Mouse (Mus musculus) heart, adult 8-10 months (tissue): ENCODE data around the gene Cldnd2. TPM values are rescaled to one million over a fixed set of nuclear protein-coding genes. Genes with fewer than 3 reads are reported as not detected.
"Not testable (repeated sequence)": the region's sequence is repeated elsewhere in the genome, so short reads cannot be mapped to it uniquely, and the experiment has no call there.

Experiments used
- DNase-seq: peaks from one replicate; pipeline ENCODE4 v3.0.0; 2022; ENCODE audit warnings: low spot score
- total RNA-seq, 4 experiments: library from RNA; stranded (reverse); gene quantifications; 2 replicates each; pipeline ENCODE4 v1.2.4; 2022

Gene Cldnd2
- not detected for total RNA-seq

DNA sequence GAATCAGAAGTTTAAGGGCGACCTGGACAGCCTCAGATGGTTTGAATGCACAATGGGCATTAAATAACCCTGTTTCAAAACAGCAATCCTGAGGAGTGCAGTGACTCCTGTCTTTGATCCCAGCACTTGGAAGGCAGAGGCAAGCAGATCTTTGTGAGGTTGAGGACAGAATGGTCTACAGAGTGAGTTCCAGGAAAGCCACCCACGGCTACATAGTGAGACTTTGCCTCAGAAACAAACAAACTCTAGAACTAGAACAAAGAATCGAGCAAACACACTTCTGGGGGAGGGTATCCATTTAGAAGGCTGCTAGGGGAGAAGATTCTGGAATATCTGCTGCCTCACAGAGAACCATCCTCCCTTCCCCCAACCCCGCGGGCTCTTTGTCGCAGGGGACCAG, at the start of gene Cldnd2:
Gene Cldnd2, plus strand, starts transcription at position 301 of the 400 bp plus-strand sequence.
- DNase-seq: no peak

DNA sequence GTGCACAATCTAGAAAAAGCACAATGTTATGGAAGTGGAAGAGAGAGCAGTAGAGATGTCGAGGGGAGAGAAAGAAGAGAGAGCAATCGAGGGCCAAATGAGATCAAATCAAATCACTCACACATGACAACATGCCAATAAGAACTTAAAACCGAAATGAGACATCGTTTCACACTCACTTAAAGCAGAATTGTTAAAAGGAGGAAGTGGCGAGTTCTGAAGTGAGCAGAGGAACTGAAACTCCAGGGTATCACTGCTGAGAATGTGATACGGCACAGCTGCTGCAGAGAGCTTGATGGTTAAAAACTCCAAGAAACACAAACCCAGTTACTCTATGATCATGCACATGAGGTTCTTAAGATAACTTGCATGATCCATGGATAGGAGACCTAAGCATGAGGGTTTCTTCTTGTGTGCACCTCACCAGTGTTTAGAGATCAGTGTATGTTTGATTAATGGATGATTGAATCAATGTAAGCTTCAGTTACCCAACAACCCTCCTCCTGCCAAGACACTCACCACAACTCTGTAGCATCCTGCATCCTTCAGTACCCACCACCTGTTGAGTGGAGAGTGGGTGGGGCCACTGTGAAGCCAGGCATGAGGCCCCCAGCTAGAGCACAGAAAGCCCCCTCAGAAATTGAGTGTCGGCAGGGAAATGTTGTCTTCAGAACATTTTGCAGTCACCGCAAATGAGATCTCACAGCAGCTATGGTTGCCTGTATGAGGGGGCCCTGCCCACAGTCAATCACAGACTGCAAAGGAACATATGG, 48.0 kb upstream of the Cldnd2 start:
- peak; percentile 13 for DNase-seq

DNA sequence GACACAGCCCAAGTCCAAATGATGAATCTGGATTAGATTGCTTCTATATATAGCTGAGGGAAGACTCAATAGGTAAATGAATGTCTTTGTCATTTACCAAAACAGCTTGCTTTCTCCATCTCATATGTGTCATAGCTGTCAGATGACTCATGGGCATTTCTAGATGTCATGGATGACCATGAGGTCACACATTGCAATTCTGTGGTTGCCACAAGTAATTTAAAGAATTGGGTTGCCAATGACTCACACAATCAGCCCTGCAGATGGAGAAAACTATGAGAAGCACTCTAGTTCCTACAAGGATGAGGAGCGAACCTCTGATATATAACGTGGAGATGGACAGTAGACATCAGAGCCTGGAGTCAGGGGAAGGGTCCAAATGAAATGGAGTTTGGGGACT, 41.1 kb upstream of the Cldnd2 start:
- DNase-seq: no peak

DNA sequence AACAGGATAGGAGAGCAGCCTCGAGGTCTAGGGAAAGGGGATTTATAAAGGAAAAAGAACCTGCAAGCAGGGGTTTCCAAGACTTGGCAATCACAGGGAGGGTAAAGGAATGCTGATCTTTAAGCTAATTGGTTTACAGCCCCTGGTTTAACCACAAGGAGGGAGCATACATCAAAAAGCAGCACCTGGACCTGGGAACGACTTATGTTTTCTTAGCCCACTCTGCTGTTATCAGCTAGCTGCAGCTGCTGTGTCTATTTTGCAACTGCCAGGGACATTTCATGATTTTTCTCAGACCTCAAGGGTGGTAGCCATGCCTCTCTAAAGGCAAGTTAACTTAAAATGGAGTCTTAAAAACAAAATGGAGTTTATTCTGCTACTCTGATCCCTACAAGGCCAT, 37.9 kb upstream of the Cldnd2 start:
- DNase-seq: no peak

DNA sequence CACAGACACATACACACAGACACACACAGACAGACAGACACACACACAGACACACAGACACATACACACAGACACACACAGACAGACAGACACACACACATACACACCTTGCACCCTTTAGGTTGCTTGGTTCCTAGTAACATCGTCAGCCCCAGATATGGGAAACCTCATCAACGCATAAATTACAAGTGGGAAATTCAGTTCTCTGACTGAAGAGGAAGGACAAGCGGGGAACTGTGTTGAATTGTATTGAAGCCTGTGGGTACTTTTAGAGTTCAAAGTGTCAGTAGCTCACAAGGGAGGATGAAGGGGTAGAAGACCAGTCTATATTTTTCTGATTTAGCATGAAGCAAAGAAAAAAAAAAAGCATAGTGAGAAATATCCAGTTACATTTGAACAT, 33.0 kb upstream of the Cldnd2 start:
- DNase-seq: no peak

DNA sequence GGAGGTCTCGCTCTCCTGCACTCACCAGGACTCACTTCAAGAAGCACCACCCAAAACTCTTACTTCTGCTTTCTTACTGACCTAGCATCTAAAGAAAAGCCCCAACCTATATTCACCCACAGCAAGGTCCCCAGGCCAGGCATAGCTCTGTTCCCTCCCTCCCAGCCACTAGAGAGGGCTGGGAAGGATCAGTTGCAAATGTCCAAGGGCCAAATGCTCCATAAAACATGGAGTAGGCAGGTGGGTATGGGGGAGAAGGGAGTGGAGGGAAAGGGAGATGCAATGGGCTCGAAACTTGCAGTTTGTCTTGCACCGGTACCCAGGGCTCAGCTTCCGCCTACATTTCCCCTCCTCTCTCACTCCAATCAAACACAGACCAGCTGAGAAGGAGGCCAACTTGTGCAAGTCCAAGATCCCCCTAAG, 32.4 kb upstream of the Cldnd2 start, which contains the start of gene Siglecg:
Gene Siglecg, plus strand, starts transcription at position 74 of the 423 bp plus-strand sequence.
- DNase-seq: no peak

DNA sequence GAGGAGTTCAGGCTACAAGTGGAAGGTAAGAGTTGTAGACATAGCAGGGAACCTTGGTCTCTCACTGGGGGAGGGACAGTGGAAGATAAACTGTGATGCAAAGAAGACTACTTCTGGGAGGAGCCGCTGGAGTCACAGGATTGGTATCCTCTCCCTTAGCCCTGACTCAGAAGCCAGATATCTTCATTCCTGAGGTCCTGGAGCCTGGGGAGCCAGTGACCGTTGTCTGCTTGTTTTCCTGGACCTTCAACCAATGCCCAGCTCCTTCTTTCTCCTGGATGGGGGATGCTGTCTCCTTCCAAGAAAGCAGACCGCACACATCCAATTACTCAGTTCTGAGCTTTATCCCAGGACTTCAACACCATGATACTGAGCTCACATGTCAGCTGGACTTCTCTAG, 31.5 kb upstream of the Cldnd2 start:
- no peak for DNase-seq

DNA sequence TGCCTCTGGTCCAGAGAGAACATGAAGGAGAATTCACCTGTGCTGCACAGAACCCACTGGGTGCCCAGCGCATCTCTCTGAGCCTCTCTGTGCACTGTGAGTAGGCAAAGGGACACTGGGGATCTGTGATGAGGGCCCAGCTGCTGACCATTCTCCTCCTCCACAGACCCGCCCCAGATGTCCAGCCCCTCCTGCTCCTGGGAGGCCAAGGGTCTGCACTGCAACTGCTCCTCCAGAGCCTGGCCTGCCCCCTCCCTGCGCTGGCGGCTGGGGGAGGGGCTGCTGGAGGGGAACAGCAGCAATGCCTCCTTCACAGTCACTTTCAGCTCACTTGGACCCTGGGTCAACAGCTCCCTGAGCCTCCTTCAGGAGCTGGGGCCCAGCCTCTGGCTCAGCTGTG, 28.9 kb upstream of the Cldnd2 start:
- not testable (repeated sequence) for DNase-seq

DNA sequence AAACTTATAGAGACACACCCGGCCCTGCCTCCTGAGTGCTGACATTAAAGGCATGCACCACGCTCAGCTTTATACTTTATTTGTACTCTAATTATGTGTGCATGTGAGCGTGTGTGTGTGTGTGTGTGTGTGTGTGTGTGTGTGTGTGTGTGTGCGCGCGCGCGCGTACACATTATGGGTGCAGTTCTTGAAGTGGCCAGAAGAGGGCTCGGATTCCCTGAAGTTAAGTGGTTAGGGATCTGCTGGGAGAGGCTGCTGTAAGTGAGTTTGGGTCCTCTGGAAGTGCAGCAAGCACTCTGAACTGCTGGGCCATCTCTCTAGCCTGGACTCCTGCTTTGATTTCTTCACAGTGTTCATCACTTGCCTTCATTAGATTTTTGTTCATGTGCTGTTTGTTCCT, 23.3 kb upstream of the Cldnd2 start:
- no peak for DNase-seq

DNA sequence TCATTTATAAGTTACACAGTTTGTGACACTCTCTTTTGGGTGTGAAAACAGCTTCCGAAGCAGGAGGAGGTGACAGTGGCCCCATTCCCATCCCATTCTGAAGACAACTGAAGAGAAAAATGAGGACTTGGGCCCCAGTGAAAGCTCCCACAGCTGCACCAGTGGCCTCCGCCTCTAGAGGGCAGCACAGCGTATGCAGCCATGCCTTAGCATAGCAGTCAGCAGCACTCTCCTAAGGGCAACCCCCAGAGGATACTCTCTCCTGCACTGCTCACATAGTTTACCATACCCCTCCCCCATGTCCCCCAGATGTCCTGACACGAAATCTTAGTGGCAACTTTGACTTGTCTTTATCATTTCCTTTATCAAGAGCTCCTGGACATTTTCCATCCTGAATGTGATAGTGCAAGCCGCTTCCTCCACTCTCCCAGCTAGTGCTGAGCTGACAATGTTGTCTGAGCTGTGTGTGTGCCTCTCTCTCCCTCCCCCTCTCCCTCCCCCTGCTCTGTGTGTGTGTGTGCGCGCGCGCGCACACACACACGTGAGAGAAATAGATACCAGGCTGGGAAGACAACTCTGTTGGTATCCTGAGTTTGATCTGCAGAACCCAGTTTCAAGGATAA, 17.5 kb upstream of the Cldnd2 start:
- peak; percentile 79 for DNase-seq

DNA sequence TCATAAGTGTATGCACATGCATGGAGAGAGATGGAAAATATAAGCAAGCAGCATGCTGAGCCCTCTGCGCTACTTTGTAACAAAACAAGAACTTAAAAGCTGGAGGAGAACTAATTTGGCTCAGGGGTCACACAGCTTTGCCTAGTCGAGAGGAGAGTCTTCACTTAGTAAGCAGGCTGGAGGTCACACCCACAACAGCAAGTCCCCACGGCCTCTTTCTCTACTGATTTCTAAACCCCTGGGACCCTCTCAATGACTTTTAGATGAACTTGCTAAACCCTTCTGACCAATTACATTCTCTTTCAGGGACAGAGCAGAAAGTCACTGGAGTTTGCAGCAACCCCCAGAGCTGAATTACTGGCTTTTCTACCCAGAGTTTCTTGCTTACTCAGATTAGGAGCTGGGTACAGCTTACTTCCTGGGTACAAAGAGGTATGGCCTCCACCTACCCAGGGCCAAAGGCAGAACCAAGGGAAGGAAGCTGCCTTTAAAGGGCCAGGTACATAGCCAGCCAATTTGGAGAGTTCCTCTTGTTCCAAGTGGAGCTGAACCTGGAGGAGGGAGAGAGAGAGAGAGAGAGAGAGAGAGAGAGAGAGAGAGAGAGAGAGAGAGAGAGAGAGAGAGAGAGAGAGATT, 16.5 kb upstream of the Cldnd2 start:
- no peak for DNase-seq

DNA sequence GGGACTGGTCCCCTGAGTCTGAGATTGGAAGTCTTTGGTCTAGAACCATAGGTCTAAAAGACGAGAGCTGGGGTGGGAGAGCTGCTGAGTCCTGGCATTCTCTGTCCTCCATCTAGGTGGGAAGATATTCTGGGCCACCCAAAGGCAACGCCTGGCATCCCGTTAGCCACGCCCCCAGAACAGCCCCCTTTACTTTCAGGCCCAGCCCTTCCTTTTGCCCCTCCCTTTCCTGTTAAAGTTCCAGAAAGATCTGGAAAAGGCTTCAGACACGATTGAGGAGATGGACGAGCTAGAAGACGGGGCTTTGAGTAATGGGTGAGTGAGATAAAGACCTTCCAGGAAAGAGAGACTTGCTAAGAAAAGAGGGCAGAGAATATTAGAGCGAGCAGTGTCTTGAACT, 13.2 kb upstream of the Cldnd2 start, which contains the start of gene Lim2:
Gene Lim2, plus strand, starts transcription at position 265 of the 400 bp plus-strand sequence.
- DNase-seq: no peak

DNA sequence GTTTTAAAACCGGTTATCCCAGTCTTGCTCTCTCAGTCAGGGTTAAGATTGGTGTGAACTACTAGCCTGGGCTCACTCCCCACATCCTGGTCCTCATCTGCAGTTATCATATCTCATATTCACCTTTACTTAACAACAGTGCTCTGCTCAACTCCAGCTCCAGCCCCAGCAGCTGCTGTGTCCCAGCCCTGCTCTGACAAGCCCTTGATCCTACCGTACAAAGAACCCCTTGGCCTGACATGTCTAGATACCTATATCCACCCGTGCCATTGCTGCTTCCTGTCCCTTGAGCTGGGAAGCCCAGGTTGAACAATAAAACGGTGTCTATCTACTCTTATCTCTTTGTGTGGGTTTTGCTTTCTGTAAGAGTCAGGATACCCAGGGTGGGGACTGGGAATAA, 11.1 kb upstream of the Cldnd2 start:
- no peak for DNase-seq

DNA sequence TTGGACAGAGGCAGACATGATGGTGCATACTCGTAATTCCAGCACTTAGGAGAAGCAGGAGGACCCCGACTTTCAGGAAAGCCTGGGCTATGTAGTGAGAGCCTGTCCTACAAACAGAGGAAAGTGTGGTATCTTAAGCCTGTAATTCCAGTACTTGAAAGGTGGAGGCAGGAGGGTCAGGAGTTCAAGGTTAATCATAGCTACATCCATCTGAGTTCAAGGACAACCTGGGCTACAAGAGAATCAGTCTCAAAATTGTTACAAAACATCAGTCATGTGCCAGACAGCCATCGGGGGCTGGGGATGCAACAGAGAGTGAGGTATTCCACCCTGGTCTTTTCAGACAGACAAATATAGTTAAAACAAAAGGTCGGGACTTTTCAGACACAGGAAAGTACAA, 7.7 kb upstream of the Cldnd2 start:
- no peak for DNase-seq

DNA sequence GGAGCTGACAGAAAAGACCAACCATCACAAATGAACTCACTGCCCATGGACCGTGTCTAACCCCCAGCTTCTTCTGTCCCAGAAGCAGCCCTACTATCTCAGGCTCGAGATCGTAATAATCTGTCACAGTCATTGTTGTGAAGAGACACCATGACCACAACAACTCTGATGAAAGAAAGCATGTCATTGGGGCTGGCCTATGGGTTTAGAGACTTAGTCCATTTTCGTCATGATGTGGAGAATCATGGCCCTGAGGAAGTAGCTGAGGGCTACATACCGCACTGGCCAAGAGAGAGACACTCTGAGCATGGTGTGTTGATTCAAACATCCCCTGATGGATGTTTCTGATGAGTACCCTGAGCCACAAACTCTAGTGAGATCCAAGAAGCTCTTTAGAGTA, 5.9 kb upstream of the Cldnd2 start:
- no peak for DNase-seq

DNA sequence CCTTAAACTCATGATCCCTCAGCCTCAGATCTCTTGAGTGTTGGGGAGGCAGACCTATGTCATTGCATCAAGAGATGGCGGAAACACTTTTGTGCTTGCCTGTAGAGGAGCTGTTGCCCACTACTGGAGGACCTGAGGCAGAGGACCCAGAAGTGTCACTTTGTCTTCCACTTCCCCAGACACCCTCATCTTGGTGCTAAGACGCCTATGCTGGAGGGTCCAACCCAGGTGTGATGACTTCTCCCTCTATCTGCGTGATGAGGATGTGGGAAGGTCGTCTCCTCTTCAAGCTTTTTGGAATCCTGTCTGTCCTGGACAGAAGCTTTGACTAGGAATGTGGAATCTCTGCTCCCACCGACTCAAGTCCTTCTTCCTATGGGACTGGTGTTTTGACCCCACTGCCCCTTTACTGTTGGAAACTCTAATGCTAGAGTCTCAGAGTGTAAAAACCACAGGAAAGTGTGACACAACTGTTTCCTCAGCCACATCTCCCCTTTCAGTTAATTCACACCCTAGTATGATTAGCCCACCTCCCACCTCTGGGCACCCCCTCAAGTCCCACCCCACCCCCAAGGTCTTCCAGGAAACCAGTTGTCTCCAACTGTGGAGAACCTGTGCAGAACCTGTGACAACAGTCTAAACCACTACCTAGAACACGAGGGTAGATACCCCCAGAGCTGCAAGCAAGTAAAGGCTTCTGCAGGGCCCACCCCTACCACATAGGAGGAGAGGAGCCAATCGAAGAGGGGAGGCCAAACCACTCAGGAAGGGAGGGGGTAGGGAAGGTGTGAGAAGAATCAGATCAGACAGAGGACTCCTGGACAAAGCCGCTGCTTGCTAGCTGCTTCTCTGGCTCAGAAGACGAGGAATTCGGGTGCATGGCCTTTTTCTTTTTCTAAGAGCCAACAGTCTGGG, 4.0 kb upstream of the Cldnd2 start, which contains the start of gene Nkg7:
Gene Nkg7, plus strand, starts transcription at position 733 of the 915 bp plus-strand sequence.
- no peak for DNase-seq

DNA sequence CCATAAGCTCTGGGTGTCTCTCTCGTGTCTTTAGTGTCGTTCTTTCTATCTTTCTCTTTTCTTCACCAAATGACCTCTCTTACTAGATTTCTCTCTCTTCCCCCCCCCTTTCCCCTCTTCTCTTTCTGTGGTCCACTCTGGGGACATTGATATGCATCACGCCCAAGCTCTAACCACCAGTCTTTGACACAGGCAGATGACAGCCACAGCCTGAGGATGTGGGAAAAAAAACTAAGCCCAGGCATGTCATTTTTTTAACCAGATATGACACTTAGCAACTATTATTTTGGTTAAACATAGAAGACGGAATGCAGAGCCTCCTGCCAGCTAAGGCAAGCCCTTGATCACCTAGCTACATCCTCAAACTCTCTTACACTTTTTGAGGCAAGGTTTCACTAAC, 2.0 kb upstream of the Cldnd2 start:
- no peak for DNase-seq

DNA sequence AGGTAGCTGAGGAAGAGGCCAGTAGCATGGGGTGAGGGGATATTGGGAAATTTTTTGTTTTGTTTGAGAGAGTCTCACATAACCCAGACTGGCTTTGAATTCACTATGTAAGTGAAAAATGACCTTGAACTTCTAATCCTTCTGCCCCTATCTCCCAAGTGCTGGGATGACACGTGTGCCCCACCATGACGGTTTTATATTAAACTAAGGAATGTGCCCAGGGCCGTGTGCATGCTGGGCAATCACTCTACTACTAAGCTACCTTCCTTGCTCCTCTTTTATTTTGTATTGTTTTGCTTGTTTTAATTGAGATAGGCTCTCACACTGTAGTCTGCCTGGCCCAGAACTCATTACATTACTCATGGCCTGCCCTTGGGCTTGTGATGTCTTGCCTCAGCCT, 489 bp downstream of the Cldnd2 start:
- no peak for DNase-seq

DNA sequence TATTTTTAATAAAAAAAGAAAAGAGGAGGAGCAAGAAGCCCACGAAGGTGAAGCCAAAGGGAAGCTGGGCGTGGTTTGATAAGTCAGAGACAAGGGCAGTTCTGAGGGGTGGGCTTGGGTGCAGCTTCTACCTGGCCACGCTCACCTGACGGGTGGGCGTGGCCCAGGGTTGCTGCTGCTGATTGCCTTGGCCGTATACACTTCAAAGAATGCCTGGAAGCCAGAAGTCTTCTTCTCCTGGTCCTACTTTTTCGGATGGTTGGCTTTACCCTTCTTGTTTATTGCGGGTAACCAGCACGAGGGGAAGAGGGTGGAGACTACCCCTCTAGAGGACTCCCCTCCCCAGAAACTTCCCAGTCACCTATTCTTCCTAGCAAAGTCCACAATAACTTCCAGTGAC, 2.1 kb downstream of the Cldnd2 start:
- DNase-seq: no peak

DNA sequence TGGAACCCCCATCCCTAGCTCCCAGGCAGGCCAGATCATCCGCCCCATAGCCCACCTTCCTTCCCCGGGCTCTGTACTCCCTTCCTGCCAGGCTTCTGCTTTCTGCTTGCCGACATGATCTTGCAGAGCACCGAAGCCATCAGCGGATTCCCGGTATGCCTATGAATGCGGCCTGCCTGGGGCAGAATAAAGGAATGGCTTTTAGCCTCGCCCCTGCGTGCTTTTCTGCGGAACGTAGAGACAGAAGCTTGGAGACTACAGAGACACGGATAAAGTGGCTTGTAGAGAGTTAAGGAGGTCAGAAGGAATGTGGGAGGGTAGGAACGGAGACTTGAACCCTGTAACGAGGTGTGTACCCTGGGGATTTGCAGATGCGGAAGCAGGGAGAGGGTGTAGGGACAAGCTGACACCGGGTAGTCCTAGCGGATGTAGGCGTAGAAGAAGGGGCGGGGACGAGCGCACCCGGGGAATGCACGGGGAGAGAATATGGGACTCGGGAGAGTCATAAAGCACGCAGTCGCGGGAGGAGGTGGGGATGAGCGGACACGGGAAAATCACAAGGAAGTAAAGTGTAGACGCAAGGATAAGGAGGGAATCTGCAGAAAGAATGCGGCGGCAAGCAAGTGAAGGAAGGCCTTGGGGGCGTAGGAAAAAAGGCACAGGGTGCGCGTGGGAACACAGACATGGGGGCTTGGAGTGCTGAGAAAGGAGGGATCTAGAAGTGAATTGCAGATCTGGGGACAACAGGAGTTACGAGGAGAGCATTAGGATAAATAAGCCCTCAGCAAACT, 2.7 kb downstream of the Cldnd2 start:
- peak; percentile 89 for DNase-seq

DNA sequence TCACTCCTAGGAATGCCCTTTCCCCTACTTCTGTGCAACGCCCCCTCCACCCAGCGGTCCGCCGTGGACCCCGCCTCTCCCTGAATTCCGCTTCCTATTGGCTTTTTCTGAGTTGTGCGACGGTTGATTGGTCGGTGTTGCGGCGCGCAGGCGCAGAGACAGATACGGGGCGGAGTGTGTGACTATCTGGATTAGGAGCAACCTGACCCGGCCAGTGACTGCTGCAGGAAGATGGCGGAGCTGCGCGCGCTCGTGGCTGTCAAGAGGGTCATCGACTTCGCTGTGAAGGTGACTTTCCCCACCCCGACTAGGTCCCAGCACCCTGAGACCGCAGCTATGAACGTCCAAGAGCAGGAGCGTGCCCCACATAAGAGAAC, 3.3 kb downstream of the Cldnd2 start, which contains the start of the genes Etfb and Gm45233:
Gene Etfb, plus strand, starts transcription at position 167 of the 377 bp plus-strand sequence.
Gene Gm45233, plus strand, starts transcription at position 212 of the 377 bp plus-strand sequence.
- peak; percentile 99 for DNase-seq
